Comparison of ENCODE assay signal across 8 mouse cellular contexts in genomic region chr4:57757997-57758396, GRCm38 (mm10). TPM values are rescaled to one million over a fixed set of nuclear protein-coding genes. Genes with fewer than 3 reads are reported as not detected.
DNase-seq lines count a peak whose midpoint lies in the region; ATAC-seq lines count a peak whose summit lies in the region.
"Had no signal": no experiment of that assay in that cellular context is flagged by ENCODE, and none has a peak within 500 bp of the region (broad histone marks: within the 10 kb centered on the region; RNA-seq: fewer than 3 reads in every experiment).

No protein-coding gene starts in this region.

- no peak overlapping the region for H3K4me2 ChIP-seq in heart, embryonic 12.5 days

- no peaks in the 10 kb centered on the region for H3K9me3 ChIP-seq in heart, embryonic 12.5 days (replicated peaks)

- no peaks in the 10 kb centered on the region for H3K27me3 ChIP-seq in heart, embryonic 12.5 days (replicated peaks)

- peaks cover 43% of the 10 kb centered on the region for H3K4me1 ChIP-seq in heart, embryonic 12.5 days (replicated peaks)

- WGBS in heart, embryonic 12.5 days: 60% methylated on average over 11 of the region's 11 CpGs

- no peak overlapping the region for H3K9ac ChIP-seq in heart, embryonic 12.5 days

- H3K4me3 ChIP-seq in heart, embryonic 12.5 days: no peak overlapping the region
- H3K4me3 ChIP-seq: erythroblast, embryonic 14.5 days had no signal

- peak; percentile 41 to 47 for DNase-seq in heart, adult 18-20 months
- DNase-seq in retina, postnatal 1 day: peak; percentile 11
- no peak for DNase-seq in retina, embryonic 14.5 days (ENCODE audit: low spot score)
- DNase-seq in embryo, embryonic 10.5 days (ENCODE audit: low spot score): peak; percentile 47
- DNase-seq in spleen, adult 12 weeks (ENCODE audit: low spot score): no peak

- no peak overlapping the region for H3K27ac ChIP-seq in heart, embryonic 12.5 days (ENCODE audit: poor library complexity, severe bottlenecking)

- ATAC-seq in heart, embryonic 12.5 days (ENCODE audit: insufficient number of reproducible peaks, low FRiP score): no peak
- no peak for ATAC-seq in monocyte, adult 5-6 weeks (replicated peaks; ENCODE audit: insufficient number of reproducible peaks, low FRiP score, low TSS enrichment, poor library complexity, severe bottlenecking)

- peaks cover 12% of the 10 kb centered on the region; the same call in 1 of the 2 replicates for H3K36me3 ChIP-seq in heart, embryonic 12.5 days

RNA-seq across cellular contexts. Expression of gene Akap2, which starts 40.5 kb away (rescaled TPM):
- total RNA-seq in heart, adult 18-20 months (2021): 10 to 100 TPM; 90.7 to 99.5 TPM
- polyA plus RNA-seq in heart, embryonic 12.5 days (2016; fragmentation: Nextera tagmentation; extraction: Ambion mirVana): 50.1 and 50.3 TPM in 2 replicates
- total RNA-seq in monocyte, adult 5-6 weeks (2017): 0.67 to 1.3 TPM (median 0.96 TPM) in 3 replicates

Comparison
In these comparisons a context has a peak if more than half of its experiments do, and no peak if none do; other contexts are left out.
1. DNase-seq: peak in heart, adult 18-20 months (2 of 2), retina, postnatal 1 day (single experiment) and embryo, embryonic 10.5 days (single experiment); none in retina, embryonic 14.5 days (single experiment) and spleen, adult 12 weeks (single experiment).
2. RNA of gene Akap2, which starts 40.5 kb away (total RNA-seq): 90.7 to 99.5 TPM in heart, adult 18-20 months; 0.67 to 1.3 TPM in monocyte, adult 5-6 weeks; every median in the first group is over 10 times any median in the second.